Mouse (Mus musculus): ENCODE measurements around the gene Arsb. TPM values are rescaled to one million over a fixed set of nuclear protein-coding genes. Genes with fewer than 3 reads are reported as not detected.
"Not testable (repeated sequence)": the region's sequence is repeated elsewhere in the genome, so short reads cannot be mapped to it uniquely, and the experiment has no call there.

Arsb gene
- polyA plus RNA-seq, 1 experiment, result 21.8 TPM

GRCm38 (mm10) chr13:93966271-93966670 lies 194.8 kb downstream of the Arsb start:
- H3K27ac ChIP-seq (ENCODE audit: insufficient read depth, low read depth, low read length), result no peak overlapping the region
- no peak overlapping the region for H3K4me3 ChIP-seq (ENCODE audit: insufficient read depth, low read length)
- TF ChIP-seq POLR2A (IDR thresholded peaks at IDR 0.05; ENCODE audit: borderline replicate concordance, low read depth, low read length) (no peak), CTCF (IDR thresholded peaks at IDR 0.05; ENCODE audit: low read depth, low read length) (no peak)
- peaks cover 6% of the 10 kb centered on the region for H3K4me1 ChIP-seq (ENCODE audit: control insufficient read depth, insufficient read depth, low read length)

GRCm38 (mm10) chr13:93967138-93967537 lies 195.7 kb downstream of the Arsb start:
- H3K4me1 ChIP-seq (ENCODE audit: control insufficient read depth, insufficient read depth, low read length), result peaks cover 6% of the 10 kb centered on the region
- no peak for TF ChIP-seq POLR2A (IDR thresholded peaks at IDR 0.05; ENCODE audit: borderline replicate concordance, low read depth, low read length)
- no peak for TF ChIP-seq CTCF (IDR thresholded peaks at IDR 0.05; ENCODE audit: low read depth, low read length)
- H3K27ac ChIP-seq (ENCODE audit: insufficient read depth, low read depth, low read length), result no peak overlapping the region
- H3K4me3 ChIP-seq (ENCODE audit: insufficient read depth, low read length), result no peak overlapping the region

GRCm38 (mm10) chr13:93970115-93970514 lies 198.7 kb downstream of the Arsb start:
- no peak overlapping the region for H3K27ac ChIP-seq (ENCODE audit: insufficient read depth, low read depth, low read length)
- no peak overlapping the region for H3K4me3 ChIP-seq (ENCODE audit: insufficient read depth, low read length)

GRCm38 (mm10) chr13:93972423-93972822 lies 201.0 kb downstream of the Arsb start:
- TF ChIP-seq CTCF (IDR thresholded peaks at IDR 0.05; ENCODE audit: low read depth, low read length), result no peak
- TF ChIP-seq POLR2A (IDR thresholded peaks at IDR 0.05; ENCODE audit: borderline replicate concordance, low read depth, low read length), result no peak
- Histone ChIP-seq H3K4me3 (ENCODE audit: insufficient read depth, low read length) (no peak overlapping the region), H3K4me1 (ENCODE audit: control insufficient read depth, insufficient read depth, low read length) (peaks cover 18% of the 10 kb centered on the region), H3K27ac (ENCODE audit: insufficient read depth, low read depth, low read length) (no peak overlapping the region)

More at GRCm38 (mm10) chr13:93970115-93970514, 198.7 kb downstream of the Arsb start:
- H3K4me1 ChIP-seq (ENCODE audit: control insufficient read depth, insufficient read depth, low read length), result peaks cover 6% of the 10 kb centered on the region
- no peak for TF ChIP-seq POLR2A (IDR thresholded peaks at IDR 0.05; ENCODE audit: borderline replicate concordance, low read depth, low read length)
- TF ChIP-seq CTCF (IDR thresholded peaks at IDR 0.05; ENCODE audit: low read depth, low read length), result no peak

- Histone ChIP-seq H3K27ac (ENCODE audit: insufficient read depth, low read depth, low read length) (no peak overlapping the region), H3K4me1 (ENCODE audit: control insufficient read depth, insufficient read depth, low read length) (peaks cover 38% of the 10 kb centered on the region), H3K4me3 (ENCODE audit: insufficient read depth, low read length) (no peak overlapping the region)
- TF ChIP-seq POLR2A (IDR thresholded peaks at IDR 0.05; ENCODE audit: borderline replicate concordance, low read depth, low read length), result no peak
- no peak for TF ChIP-seq CTCF (IDR thresholded peaks at IDR 0.05; ENCODE audit: low read depth, low read length)
Measured at GRCm38 (mm10) chr13:93975668-93976067, 204.2 kb downstream of the Arsb start.

- H3K4me3 ChIP-seq (ENCODE audit: insufficient read depth, low read length), result no peak overlapping the region
- H3K27ac ChIP-seq (ENCODE audit: insufficient read depth, low read depth, low read length), result peak overlapping the region; percentile 65
- peaks cover 38% of the 10 kb centered on the region for H3K4me1 ChIP-seq (ENCODE audit: control insufficient read depth, insufficient read depth, low read length)
- TF ChIP-seq CTCF (IDR thresholded peaks at IDR 0.05; ENCODE audit: low read depth, low read length), result no peak
- TF ChIP-seq POLR2A (IDR thresholded peaks at IDR 0.05; ENCODE audit: borderline replicate concordance, low read depth, low read length), result no peak
Measured at GRCm38 (mm10) chr13:93976897-93977530, 205.6 kb downstream of the Arsb start.

- peaks cover 42% of the 10 kb centered on the region for H3K4me1 ChIP-seq (ENCODE audit: control insufficient read depth, insufficient read depth, low read length)
- TF ChIP-seq CTCF (IDR thresholded peaks at IDR 0.05; ENCODE audit: low read depth, low read length) (no peak), POLR2A (IDR thresholded peaks at IDR 0.05; ENCODE audit: borderline replicate concordance, low read depth, low read length) (no peak)
- no peak overlapping the region for H3K4me3 ChIP-seq (ENCODE audit: insufficient read depth, low read length)
- H3K27ac ChIP-seq (ENCODE audit: insufficient read depth, low read depth, low read length), result peak overlapping the region; percentile 59
Measured at GRCm38 (mm10) chr13:93978703-93979495, 207.5 kb downstream of the Arsb start.

GRCm38 (mm10) chr13:93979754-93980153 lies 208.3 kb downstream of the Arsb start:
- Histone ChIP-seq H3K27ac (ENCODE audit: insufficient read depth, low read depth, low read length) (no peak overlapping the region), H3K4me1 (ENCODE audit: control insufficient read depth, insufficient read depth, low read length) (peaks cover 46% of the 10 kb centered on the region), H3K4me3 (ENCODE audit: insufficient read depth, low read length) (no peak overlapping the region)
- TF ChIP-seq CTCF (IDR thresholded peaks at IDR 0.05; ENCODE audit: low read depth, low read length), result no peak

GRCm38 (mm10) chr13:93984521-93984920 lies 213.1 kb downstream of the Arsb start:
- no peak for TF ChIP-seq CTCF (IDR thresholded peaks at IDR 0.05; ENCODE audit: low read depth, low read length)
- no peak for TF ChIP-seq POLR2A (IDR thresholded peaks at IDR 0.05; ENCODE audit: borderline replicate concordance, low read depth, low read length)

GRCm38 (mm10) chr13:93985181-93985580 lies 213.8 kb downstream of the Arsb start:
- TF ChIP-seq CTCF (IDR thresholded peaks at IDR 0.05; ENCODE audit: low read depth, low read length) (no peak), POLR2A (IDR thresholded peaks at IDR 0.05; ENCODE audit: borderline replicate concordance, low read depth, low read length) (no peak)
- H3K4me3 ChIP-seq (ENCODE audit: insufficient read depth, low read length), result no peak overlapping the region
- no peak overlapping the region for H3K27ac ChIP-seq (ENCODE audit: insufficient read depth, low read depth, low read length)
- peaks cover 42% of the 10 kb centered on the region for H3K4me1 ChIP-seq (ENCODE audit: control insufficient read depth, insufficient read depth, low read length)

More at GRCm38 (mm10) chr13:93984521-93984920, 213.1 kb downstream of the Arsb start:
- Histone ChIP-seq H3K4me3 (ENCODE audit: insufficient read depth, low read length) (no peak overlapping the region), H3K27ac (ENCODE audit: insufficient read depth, low read depth, low read length) (no peak overlapping the region), H3K4me1 (ENCODE audit: control insufficient read depth, insufficient read depth, low read length) (peaks cover 39% of the 10 kb centered on the region)

GRCm38 (mm10) chr13:93985750-93986149 lies 214.3 kb downstream of the Arsb start:
- not testable (repeated sequence) for H3K27ac ChIP-seq (ENCODE audit: insufficient read depth, low read depth, low read length); H3K4me3 ChIP-seq (ENCODE audit: insufficient read depth, low read length)
- peaks cover 43% of the 10 kb centered on the region for H3K4me1 ChIP-seq (ENCODE audit: control insufficient read depth, insufficient read depth, low read length)
